Mouse (Mus musculus): ENCODE data around the gene Gm14698. TPM values are rescaled to one million over a fixed set of nuclear protein-coding genes. Genes with fewer than 3 reads are reported as not detected.
"Not testable (repeated sequence)": the region's sequence is repeated elsewhere in the genome, so short reads cannot be mapped to it uniquely, and the experiment has no call there.

Gm14698 gene
- total RNA-seq (2017): 0.47 and 2.2 TPM in 2 replicates

DNA sequence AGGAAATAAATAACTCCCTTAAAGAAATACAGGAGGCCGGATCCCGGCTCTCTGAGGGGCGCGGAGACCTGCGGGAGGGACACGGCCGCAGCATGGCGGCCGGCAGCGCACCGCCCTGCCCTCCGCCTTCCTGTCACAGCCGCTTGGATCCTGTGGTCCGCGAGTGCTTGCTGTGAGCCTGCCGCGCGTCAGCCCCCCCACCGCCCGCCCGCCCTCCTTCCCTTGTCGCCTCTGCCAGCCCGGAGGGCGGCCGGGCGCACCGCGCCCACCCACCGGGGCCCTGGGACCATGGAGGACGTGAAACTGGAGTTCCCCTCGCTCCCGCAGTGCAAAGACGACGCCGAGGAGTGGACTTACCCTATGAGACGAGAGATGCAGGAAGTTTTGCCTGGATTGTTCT is at the start of gene Gm14698:
TSS of gene Gm14698 (plus strand) at position 35 of the 400 bp plus-strand sequence.
- not testable (repeated sequence) for ATAC-seq (ENCODE audit: extremely low read depth, insufficient number of reproducible peaks, low FRiP score, poor library complexity, severe bottlenecking)

GRCm38 (mm10) chrX:68820449-68820848 is 444 bp upstream of the Gm14698 start:
- ATAC-seq (ENCODE audit: extremely low read depth, insufficient number of reproducible peaks, low FRiP score, poor library complexity, severe bottlenecking): not testable (repeated sequence)

GRCm38 (mm10) chrX:68839548-68840444 is 18.9 kb downstream of the Gm14698 start:
- ATAC-seq (ENCODE audit: extremely low read depth, insufficient number of reproducible peaks, low FRiP score, poor library complexity, severe bottlenecking): no peak

- ATAC-seq (ENCODE audit: extremely low read depth, insufficient number of reproducible peaks, low FRiP score, poor library complexity, severe bottlenecking): no peak
These were observed 44.3 kb downstream of the Gm14698 start for GRCm38 (mm10) chrX:68865145-68865544.

Other genes starting within 250 kb of the Gm14698 start
- gene Fmr1, start 142.6 kb upstream of the Gm14698 start, total RNA-seq (2017): 96.4 and 111 TPM in 2 replicates
- not detected in 2 replicates for gene Fmr1nb, start 59.3 kb upstream of the Gm14698 start, total RNA-seq (2017)
- not detected in 2 replicates for gene Gm6812, start 72.0 kb downstream of the Gm14698 start, total RNA-seq (2017)

Measured in neutrophil, adult 5-6 weeks (primary cell).